Mouse (Mus musculus): Measurements from ENCODE around the gene Ifi35. TPM values are rescaled to one million over a fixed set of nuclear protein-coding genes. Genes with fewer than 3 reads are reported as not detected.
"Not testable (repeated sequence)": the region's sequence is repeated elsewhere in the genome, so short reads cannot be mapped to it uniquely, and the experiment has no call there.

Ifi35 gene
- polyA plus RNA-seq, 1 experiment from 2014 or later = 24.5 TPM

- Histone ChIP-seq H3K27ac (no peak overlapping the region), H3K9me3 (no peaks in the 10 kb centered on the region), H3K27me3 (replicated peaks) (no peaks in the 10 kb centered on the region), H3K9ac (no peak overlapping the region), H3K36me3 (peaks cover 35% of the 10 kb centered on the region), H3K4me3 (replicated peaks) (no peak overlapping the region), H3K4me1 (peaks cover 7% of the 10 kb centered on the region), H3K4me2 (no peak overlapping the region)
- no peak for ATAC-seq (ENCODE audit: insufficient read depth, low FRiP score, low read depth)
- WGBS = 93% methylated on average over 9 of the region's 9 CpGs
Measured at GRCm38 (mm10) chr11:101431327-101431726, 16.9 kb upstream of the Ifi35 start.

DNA sequence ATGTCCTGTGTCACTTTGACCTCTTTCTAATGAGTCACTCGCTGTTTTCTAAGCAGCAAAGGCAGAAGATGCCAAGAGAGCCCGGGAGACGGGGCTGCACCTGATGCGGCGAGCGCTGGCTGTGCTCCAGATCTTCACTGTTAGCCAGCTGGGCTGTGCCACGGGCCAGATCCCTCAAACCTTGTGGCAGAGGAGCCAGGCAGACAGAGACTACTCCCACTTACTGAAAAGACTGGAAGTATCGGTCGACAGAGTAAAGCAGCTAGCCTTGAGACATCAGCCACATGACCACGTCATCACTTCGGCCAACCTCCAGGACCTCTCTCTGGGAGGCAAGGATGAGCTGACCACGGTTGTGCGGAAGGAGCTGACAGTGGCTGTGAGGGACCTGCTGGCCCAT, 14.8 kb upstream of the Ifi35 start:
- no peak for ATAC-seq (ENCODE audit: insufficient read depth, low FRiP score, low read depth)
- Histone ChIP-seq H3K27me3 (replicated peaks) (no peaks in the 10 kb centered on the region), H3K27ac (no peak overlapping the region), H3K36me3 (peaks cover 35% of the 10 kb centered on the region), H3K9ac (no peak overlapping the region), H3K4me2 (no peak overlapping the region), H3K9me3 (no peaks in the 10 kb centered on the region), H3K4me3 (replicated peaks) (no peak overlapping the region), H3K4me1 (no peaks in the 10 kb centered on the region)
- 89% methylated on average over 13 of the region's 13 CpGs for whole genome bisulfite sequencing

DNA sequence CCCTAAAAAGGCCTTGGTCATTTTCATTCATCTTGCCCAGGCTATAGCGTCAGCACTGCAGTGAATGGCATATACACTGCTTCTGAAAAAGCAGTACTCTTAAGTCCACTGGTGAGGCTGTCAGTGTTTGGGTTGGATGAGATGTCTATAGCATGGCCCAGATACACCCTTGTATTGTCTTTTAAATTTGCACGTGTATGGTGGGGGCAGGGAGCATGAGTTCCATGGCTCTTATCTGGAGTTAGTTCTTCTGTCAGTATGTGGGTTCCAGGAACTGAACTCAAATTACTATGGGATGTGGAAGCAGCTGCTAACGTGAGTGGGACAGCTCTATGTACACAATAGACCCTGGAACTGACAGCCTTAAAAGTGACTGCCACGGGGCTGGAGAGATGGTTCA, 12.4 kb upstream of the Ifi35 start:
- Histone ChIP-seq H3K36me3 (peaks cover 21% of the 10 kb centered on the region), H3K4me2 (no peak overlapping the region), H3K4me3 (replicated peaks) (no peak overlapping the region), H3K27me3 (replicated peaks) (no peaks in the 10 kb centered on the region), H3K9ac (no peak overlapping the region), H3K27ac (no peak overlapping the region), H3K4me1 (no peaks in the 10 kb centered on the region), H3K9me3 (no peaks in the 10 kb centered on the region)
- 0 out of 2 replicates have a peak, but pooled peaks have one; percentile 50 for ATAC-seq (ENCODE audit: insufficient read depth, low FRiP score, low read depth)
- WGBS = 65% methylated on average over 4 of the region's 4 CpGs

- 83% methylated on average over 4 of the region's 4 CpGs for WGBS
- Histone ChIP-seq H3K36me3 (peaks cover 14% of the 10 kb centered on the region), H3K4me1 (no peaks in the 10 kb centered on the region), H3K9ac (no peak overlapping the region), H3K9me3 (no peaks in the 10 kb centered on the region), H3K27me3 (replicated peaks) (no peaks in the 10 kb centered on the region), H3K4me2 (no peak overlapping the region), H3K4me3 (replicated peaks) (no peak overlapping the region), H3K27ac (no peak overlapping the region)
- no peak for ATAC-seq (ENCODE audit: insufficient read depth, low FRiP score, low read depth)
Measured at GRCm38 (mm10) chr11:101436916-101437315, 11.3 kb upstream of the Ifi35 start.

GRCm38 (mm10) chr11:101438006-101438405, 10.2 kb upstream of the Ifi35 start:
- 61% methylated on average over 3 of the region's 3 CpGs for WGBS
- H3K4me2 ChIP-seq; ATAC-seq (ENCODE audit: insufficient read depth, low FRiP score, low read depth); H3K4me3 ChIP-seq (replicated peaks); H3K4me1 ChIP-seq; H3K9me3 ChIP-seq; H3K36me3 ChIP-seq; H3K27me3 ChIP-seq (replicated peaks); H3K9ac ChIP-seq; H3K27ac ChIP-seq: not testable (repeated sequence)

DNA sequence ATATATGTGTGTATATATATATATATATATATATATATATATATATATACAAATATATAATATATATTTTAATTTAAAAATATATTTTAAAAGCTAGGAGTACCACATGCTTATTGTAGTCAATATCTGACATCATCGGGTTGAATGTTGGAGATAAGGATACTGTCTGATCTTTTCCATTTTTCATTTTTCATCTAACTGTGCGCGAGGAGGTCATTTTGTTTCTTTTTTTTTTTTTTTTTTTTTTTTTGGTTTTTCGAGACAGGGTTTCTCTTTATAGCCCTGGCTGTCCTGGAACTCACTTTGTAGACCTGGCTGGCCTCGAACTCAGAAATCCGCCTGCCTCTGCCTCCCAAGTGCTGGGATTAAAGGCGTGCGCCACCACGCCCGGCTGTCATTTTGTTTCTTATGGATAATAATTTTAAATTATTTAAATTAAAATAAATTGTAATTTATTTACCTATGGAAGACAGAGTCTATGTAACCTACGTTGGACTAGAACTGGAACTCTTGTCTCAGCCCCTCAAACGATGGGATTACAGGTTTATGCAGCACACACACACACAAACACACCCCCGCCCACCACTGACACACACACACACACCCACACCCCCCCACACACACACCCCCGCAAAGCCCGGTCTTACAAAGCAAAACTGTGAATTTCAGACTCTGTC, 6.6 kb upstream of the Ifi35 start:
- not testable (repeated sequence) for ATAC-seq (ENCODE audit: insufficient read depth, low FRiP score, low read depth); H3K9ac ChIP-seq
- WGBS = 32% methylated on average over 15 of the region's 15 CpGs

DNA sequence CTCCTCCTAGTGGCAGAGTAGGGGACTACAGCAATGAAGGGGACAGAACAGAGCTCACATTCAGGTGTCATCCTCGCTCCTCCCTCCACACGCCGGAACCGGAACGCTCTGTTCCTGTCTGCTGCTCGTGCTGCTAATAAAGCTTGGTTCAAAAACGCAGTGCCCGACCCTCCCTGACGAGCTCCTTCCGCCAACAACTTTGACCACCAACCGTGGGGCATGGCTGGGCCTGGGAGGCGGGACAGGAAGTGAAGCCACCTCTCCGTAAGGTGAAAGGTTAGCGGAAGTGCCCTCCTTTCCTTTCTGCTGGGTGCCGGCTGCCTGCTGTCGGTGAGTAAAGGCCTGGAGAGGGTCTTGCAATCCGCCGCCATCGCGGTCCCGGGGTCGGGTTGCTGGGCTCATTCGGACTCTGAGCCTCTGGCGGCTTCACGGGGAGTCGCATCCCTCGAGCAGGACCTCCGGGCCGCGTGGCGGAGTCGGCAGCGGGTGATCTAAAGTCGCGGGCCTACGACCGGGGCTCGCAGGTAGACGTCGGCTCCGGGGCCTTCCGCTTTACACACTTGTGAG, 6.0 kb upstream of the Ifi35 start, which contains the start of gene Rpl27:
Rpl27 (plus strand) TSS at position 172 of the 567 bp plus-strand sequence.
- Histone ChIP-seq H3K4me2 (peak within 1 kb of the TSS; percentile 88), H3K27ac (peak within 1 kb of the TSS; percentile 84), H3K9me3 (no peaks in the 10 kb centered on the region), H3K4me1 (peaks cover 12% of the 10 kb centered on the region; the same call in 1 of the 2 replicates), H3K27me3 (replicated peaks) (no peaks in the 10 kb centered on the region), H3K4me3 (replicated peaks) (peak within 1 kb of the TSS; percentile 81), H3K36me3 (peaks cover 20% of the 10 kb centered on the region), H3K9ac (peak within 1 kb of the TSS; percentile 89)
- ATAC-seq (ENCODE audit: insufficient read depth, low FRiP score, low read depth) = peak; percentile 99
- WGBS = under 1% methylated on average over 42 of the region's 42 CpGs

More for the DNA sequence above, 6.6 kb upstream of the Ifi35 start:
- Histone ChIP-seq H3K4me3 (replicated peaks) (peak overlapping the region; percentile 81), H3K36me3 (peaks cover 20% of the 10 kb centered on the region), H3K4me2 (peak overlapping the region; percentile 52), H3K4me1 (peaks cover 12% of the 10 kb centered on the region; the same call in 1 of the 2 replicates)
- not testable (repeated sequence) for H3K27me3 ChIP-seq (replicated peaks); H3K27ac ChIP-seq; H3K9me3 ChIP-seq

DNA sequence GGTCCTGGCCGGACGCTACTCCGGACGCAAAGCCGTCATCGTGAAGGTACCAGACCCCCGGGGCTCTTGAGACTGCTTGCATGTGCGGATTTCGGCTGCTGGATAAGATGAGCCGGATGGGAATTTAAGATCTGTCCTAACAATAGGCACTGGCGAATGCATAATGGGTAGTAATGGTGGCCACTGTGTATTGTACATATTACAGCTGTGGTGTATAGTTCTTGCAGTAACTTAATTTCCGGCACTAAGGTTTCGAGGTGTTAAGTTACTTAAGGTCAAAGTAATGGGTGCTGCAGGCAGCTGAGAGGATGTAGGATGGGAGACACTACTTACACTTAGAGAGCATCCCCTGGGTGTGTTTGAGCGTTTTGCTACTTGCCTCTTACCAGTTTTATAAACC, 5.4 kb upstream of the Ifi35 start:
- peak overlapping the region; percentile 81 for H3K4me3 ChIP-seq (replicated peaks)
- peak overlapping the region; percentile 84 for H3K27ac ChIP-seq
- no peaks in the 10 kb centered on the region for H3K27me3 ChIP-seq (replicated peaks)
- peak overlapping the region; percentile 88 for H3K4me2 ChIP-seq
- peak overlapping the region; percentile 89 for H3K9ac ChIP-seq
- peaks cover 12% of the 10 kb centered on the region; the same call in 1 of the 2 replicates for H3K4me1 ChIP-seq
- H3K36me3 ChIP-seq = peaks cover 20% of the 10 kb centered on the region
- no peaks in the 10 kb centered on the region for H3K9me3 ChIP-seq
- WGBS = under 1% methylated on average over 14 of the region's 14 CpGs
- ATAC-seq (ENCODE audit: insufficient read depth, low FRiP score, low read depth) = no peak

GRCm38 (mm10) chr11:101446319-101446718, 1.9 kb upstream of the Ifi35 start:
- no peak overlapping the region for H3K9ac ChIP-seq
- H3K27me3 ChIP-seq (replicated peaks) = no peaks in the 10 kb centered on the region
- no peak for ATAC-seq (ENCODE audit: insufficient read depth, low FRiP score, low read depth)
- H3K4me1 ChIP-seq = peaks cover 23% of the 10 kb centered on the region
- WGBS = 83% methylated on average over 1 of the region's 1 CpGs
- H3K36me3 ChIP-seq = peaks cover 20% of the 10 kb centered on the region
- no peak overlapping the region for H3K27ac ChIP-seq
- no peak overlapping the region for H3K4me2 ChIP-seq
- no peaks in the 10 kb centered on the region for H3K9me3 ChIP-seq
- H3K4me3 ChIP-seq (replicated peaks) = no peak overlapping the region

GRCm38 (mm10) chr11:101446860-101447259, 1.3 kb upstream of the Ifi35 start:
- not testable (repeated sequence) for ATAC-seq (ENCODE audit: insufficient read depth, low FRiP score, low read depth); H3K9me3 ChIP-seq; H3K27me3 ChIP-seq (replicated peaks); H3K27ac ChIP-seq; H3K4me3 ChIP-seq (replicated peaks); H3K9ac ChIP-seq; H3K4me2 ChIP-seq
- H3K4me1 ChIP-seq = peaks cover 23% of the 10 kb centered on the region
- 93% methylated on average over 8 of the region's 8 CpGs for WGBS
- peaks cover 20% of the 10 kb centered on the region for H3K36me3 ChIP-seq

DNA sequence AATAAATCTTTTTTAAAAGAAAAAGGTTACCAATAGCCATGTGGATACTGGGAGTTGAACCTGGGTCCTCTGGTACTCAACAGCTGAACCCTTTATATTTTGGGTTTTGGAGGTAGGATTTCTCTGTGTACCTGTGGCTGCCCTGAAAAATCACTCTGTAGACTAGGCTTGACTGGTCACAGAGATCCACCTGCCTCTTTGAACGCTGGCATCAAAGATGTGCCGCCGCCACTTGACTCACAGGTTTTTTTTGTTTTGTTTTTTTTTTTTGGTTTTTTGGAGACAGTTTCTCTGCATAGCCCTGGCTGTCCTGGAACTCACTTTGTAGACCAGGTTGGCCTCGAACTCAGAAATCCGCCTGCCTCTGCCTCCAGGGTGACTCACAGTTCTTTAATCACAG, 421 bp upstream of the Ifi35 start:
- H3K4me2 ChIP-seq = peak overlapping the region; percentile 54
- peaks cover 23% of the 10 kb centered on the region for H3K4me1 ChIP-seq
- no peaks in the 10 kb centered on the region for H3K27me3 ChIP-seq (replicated peaks)
- peak overlapping the region; percentile 53 for H3K4me3 ChIP-seq (replicated peaks)
- H3K36me3 ChIP-seq = peaks cover 20% of the 10 kb centered on the region
- ATAC-seq (ENCODE audit: insufficient read depth, low FRiP score, low read depth) = no peak
- 89% methylated on average over 5 of the region's 5 CpGs for WGBS
- peak overlapping the region; percentile 82 for H3K27ac ChIP-seq
- H3K9ac ChIP-seq = no peak overlapping the region
- H3K9me3 ChIP-seq = no peaks in the 10 kb centered on the region

DNA sequence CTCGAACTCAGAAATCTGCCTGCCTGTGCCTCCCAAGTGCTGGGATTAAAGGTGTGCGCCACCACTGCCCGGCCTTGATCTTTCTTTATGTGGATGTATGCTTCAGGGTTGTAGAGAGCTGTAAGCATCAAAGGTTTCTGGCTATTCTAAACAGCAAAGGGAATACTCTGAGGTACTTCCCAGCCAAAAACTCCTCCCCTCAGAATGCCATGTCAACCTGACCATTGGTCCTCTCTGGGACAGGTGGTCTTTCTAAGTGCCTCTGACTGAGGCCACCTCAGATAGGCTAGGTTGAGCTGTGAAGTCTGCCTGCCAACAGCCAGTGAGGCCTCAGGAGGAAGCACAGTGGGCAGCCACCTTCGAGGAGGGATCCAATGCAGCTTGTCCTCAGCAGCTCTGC, 692 bp downstream of the Ifi35 start:
- H3K27me3 ChIP-seq (replicated peaks) = no peaks in the 10 kb centered on the region
- H3K27ac ChIP-seq = peak overlapping the region; percentile 82
- ATAC-seq (ENCODE audit: insufficient read depth, low FRiP score, low read depth) = no peak
- peaks cover 16% of the 10 kb centered on the region for H3K36me3 ChIP-seq
- H3K9ac ChIP-seq = no peak overlapping the region
- H3K4me3 ChIP-seq (replicated peaks) = peak overlapping the region; percentile 53
- H3K4me2 ChIP-seq = peak overlapping the region; percentile 54
- 72% methylated on average over 4 of the region's 4 CpGs for WGBS
- peaks cover 19% of the 10 kb centered on the region for H3K4me1 ChIP-seq
- H3K9me3 ChIP-seq = no peaks in the 10 kb centered on the region
